Mouse (Mus musculus): ENCODE results near the gene Mrpl44. TPM values are rescaled to one million over a fixed set of nuclear protein-coding genes. Genes with fewer than 3 reads are reported as not detected.

Gene Mrpl44
- total and polyA plus RNA-seq, 3 experiments, result 34.1 to 74.1 (median 53.1) TPM

DNA sequence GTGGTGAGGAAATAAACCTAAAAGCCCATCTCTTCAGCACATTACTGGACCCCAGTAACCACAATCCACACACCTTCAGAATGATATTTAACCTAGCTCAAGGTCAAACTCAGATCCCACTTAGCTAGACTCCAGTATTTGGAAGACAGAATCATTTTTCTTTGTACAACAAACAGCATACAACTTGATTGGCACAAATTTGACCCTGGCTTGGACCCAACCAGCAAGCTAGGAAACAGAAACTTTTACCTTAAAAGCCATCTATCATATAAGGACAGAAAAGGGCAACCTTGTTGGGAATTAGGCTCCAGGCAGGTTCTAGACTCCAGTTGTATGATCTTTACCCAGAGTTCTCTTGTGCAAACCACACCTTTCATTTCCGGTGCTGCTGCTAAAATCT, 32.4 kb upstream of the Mrpl44 start:
- ATAC-seq (ENCODE audit: extremely low read depth, insufficient number of reproducible peaks, low FRiP score, poor library complexity, severe bottlenecking) (no peak), DNase-seq (ENCODE audit: low spot score) (no peak)
- Histone ChIP-seq H3K4me1 (ENCODE audit: insufficient read depth, low read depth, low read length) (no peaks in the 10 kb centered on the region), H3K36me3 (replicated peaks) (peaks cover 29% of the 10 kb centered on the region), H3K4me3 (ENCODE audit: low read depth, low read length) (no peak overlapping the region), H3K27me3 (ENCODE audit: insufficient read depth, low read length) (no peaks in the 10 kb centered on the region), H3K9me3 (replicated peaks) (no peaks in the 10 kb centered on the region)
- no peak for TF ChIP-seq POLR2AphosphoS5 (IDR thresholded peaks at IDR 0.05; ENCODE audit: insufficient replicate concordance, low read depth, low read length)
- TF ChIP-seq GATA2 (IDR thresholded peaks at IDR 0.05; ENCODE audit: borderline replicate concordance, low read depth, low read length), result no peak
- no peak for TF ChIP-seq TAL1 (conservative IDR thresholded peaks at IDR 0.05; ENCODE audit: low read depth, low read length)
- no peak for TF ChIP-seq CTCF (IDR thresholded peaks at IDR 0.05; ENCODE audit: low read depth, low read length)
- TF ChIP-seq GATA1 (IDR thresholded peaks at IDR 0.05; ENCODE audit: borderline replicate concordance, low read length), result no peak

DNA sequence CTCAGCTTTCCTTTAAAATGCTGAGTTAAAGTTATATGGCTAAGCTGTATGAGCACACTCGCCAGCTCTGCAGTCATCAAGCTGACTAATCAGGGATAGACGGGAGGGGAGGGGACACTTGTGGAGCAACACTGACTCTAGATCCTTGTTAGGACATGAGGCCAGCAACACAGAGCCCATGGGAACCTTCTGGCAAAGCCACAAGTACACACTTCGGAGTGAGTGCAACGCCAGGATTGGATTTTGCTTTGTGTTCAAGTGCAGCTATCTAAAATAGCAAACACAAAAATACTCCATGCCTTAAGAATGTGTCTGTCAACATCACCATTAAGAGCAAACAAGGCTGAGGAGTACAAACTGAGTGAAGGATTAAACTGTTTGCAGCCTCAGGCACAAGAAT, 29.8 kb upstream of the Mrpl44 start:
- peaks cover 19% of the 10 kb centered on the region for H3K36me3 ChIP-seq (replicated peaks)
- no peak for DNase-seq (ENCODE audit: low spot score)
- no peak overlapping the region for H3K4me3 ChIP-seq (ENCODE audit: low read depth, low read length)
- peaks cover 2% of the 10 kb centered on the region; the same call in 1 of the 2 replicates for H3K4me1 ChIP-seq (ENCODE audit: insufficient read depth, low read depth, low read length)
- TF ChIP-seq CTCF (IDR thresholded peaks at IDR 0.05; ENCODE audit: low read depth, low read length) (no peak), GATA1 (IDR thresholded peaks at IDR 0.05; ENCODE audit: borderline replicate concordance, low read length) (no peak), TAL1 (conservative IDR thresholded peaks at IDR 0.05; ENCODE audit: low read depth, low read length) (no peak), GATA2 (IDR thresholded peaks at IDR 0.05; ENCODE audit: borderline replicate concordance, low read depth, low read length) (no peak), POLR2AphosphoS5 (IDR thresholded peaks at IDR 0.05; ENCODE audit: insufficient replicate concordance, low read depth, low read length) (no peak)
- no peaks in the 10 kb centered on the region for H3K27me3 ChIP-seq (ENCODE audit: insufficient read depth, low read length)
- ATAC-seq (ENCODE audit: extremely low read depth, insufficient number of reproducible peaks, low FRiP score, poor library complexity, severe bottlenecking), result no peak
- no peaks in the 10 kb centered on the region for H3K9me3 ChIP-seq (replicated peaks)

- Histone ChIP-seq H3K4me3 (ENCODE audit: low read depth, low read length) (no peak overlapping the region), H3K9me3 (replicated peaks) (no peaks in the 10 kb centered on the region), H3K36me3 (replicated peaks) (peaks cover 21% of the 10 kb centered on the region), H3K27me3 (ENCODE audit: insufficient read depth, low read length) (no peaks in the 10 kb centered on the region), H3K4me1 (ENCODE audit: insufficient read depth, low read depth, low read length) (peaks cover 23% of the 10 kb centered on the region)
- DNase-seq (ENCODE audit: low spot score) (no peak), ATAC-seq (ENCODE audit: extremely low read depth, insufficient number of reproducible peaks, low FRiP score, poor library complexity, severe bottlenecking) (no peak)
- TF ChIP-seq GATA1 (IDR thresholded peaks at IDR 0.05; ENCODE audit: borderline replicate concordance, low read length), result no peak
- TF ChIP-seq CTCF (IDR thresholded peaks at IDR 0.05; ENCODE audit: low read depth, low read length), result no peak
Observed at GRCm38 (mm10) chr1:79751186-79751585, 24.6 kb upstream of the Mrpl44 start.

GRCm38 (mm10) chr1:79752015-79752695, 23.7 kb upstream of the Mrpl44 start:
- H3K4me3 ChIP-seq (ENCODE audit: low read depth, low read length), result no peak overlapping the region
- H3K4me1 ChIP-seq (ENCODE audit: insufficient read depth, low read depth, low read length), result peaks cover 23% of the 10 kb centered on the region
- DNase-seq (ENCODE audit: low spot score) (peak; percentile 25), ATAC-seq (ENCODE audit: extremely low read depth, insufficient number of reproducible peaks, low FRiP score, poor library complexity, severe bottlenecking) (peak; percentile 58)
- H3K9me3 ChIP-seq (replicated peaks), result no peaks in the 10 kb centered on the region
- H3K36me3 ChIP-seq (replicated peaks), result peaks cover 27% of the 10 kb centered on the region
- TF ChIP-seq GATA1 (IDR thresholded peaks at IDR 0.05; ENCODE audit: borderline replicate concordance, low read length) (no peak), GATA2 (IDR thresholded peaks at IDR 0.05; ENCODE audit: borderline replicate concordance, low read depth, low read length) (no peak), CTCF (IDR thresholded peaks at IDR 0.05; ENCODE audit: low read depth, low read length) (no peak), POLR2AphosphoS5 (IDR thresholded peaks at IDR 0.05; ENCODE audit: insufficient replicate concordance, low read depth, low read length) (no peak), TAL1 (conservative IDR thresholded peaks at IDR 0.05; ENCODE audit: low read depth, low read length) (no peak)
- H3K27me3 ChIP-seq (ENCODE audit: insufficient read depth, low read length), result no peaks in the 10 kb centered on the region

DNA sequence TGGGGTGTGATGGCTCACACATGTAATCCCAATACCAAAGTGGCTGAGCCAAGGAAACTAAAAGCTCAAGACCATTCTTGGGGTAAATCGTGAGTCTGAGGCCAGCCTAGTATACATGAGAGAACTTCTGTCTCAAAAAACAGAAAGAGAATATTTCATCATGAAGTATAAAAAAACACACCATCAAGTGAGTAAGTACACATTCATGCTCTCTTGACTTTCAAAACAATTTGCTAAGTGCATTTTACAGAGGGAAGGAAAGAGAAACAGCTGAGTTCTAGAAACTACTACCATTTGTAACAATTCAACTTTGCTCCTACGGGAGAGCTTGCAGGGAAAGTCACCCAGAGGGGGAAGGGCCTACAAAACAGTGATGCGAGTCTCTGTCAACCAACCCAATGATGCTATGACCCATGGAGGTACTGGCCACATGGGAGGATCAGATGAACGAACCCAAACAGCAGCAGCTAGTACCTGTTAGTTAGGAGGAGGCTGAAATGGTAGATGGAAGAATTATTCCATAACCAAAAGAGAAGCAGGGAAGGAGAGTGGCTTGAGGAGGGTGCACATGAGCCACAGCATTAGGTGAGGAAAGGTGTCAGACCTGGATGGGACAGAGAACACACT, 23.0 kb upstream of the Mrpl44 start:
- no peak for ATAC-seq (ENCODE audit: extremely low read depth, insufficient number of reproducible peaks, low FRiP score, poor library complexity, severe bottlenecking)
- H3K27me3 ChIP-seq (ENCODE audit: insufficient read depth, low read length), result no peaks in the 10 kb centered on the region
- H3K36me3 ChIP-seq (replicated peaks), result peaks cover 30% of the 10 kb centered on the region
- no peak overlapping the region for H3K4me3 ChIP-seq (ENCODE audit: low read depth, low read length)
- peaks cover 23% of the 10 kb centered on the region for H3K4me1 ChIP-seq (ENCODE audit: insufficient read depth, low read depth, low read length)
- TF ChIP-seq POLR2AphosphoS5 (IDR thresholded peaks at IDR 0.05; ENCODE audit: insufficient replicate concordance, low read depth, low read length), result no peak
- no peak for TF ChIP-seq GATA1 (IDR thresholded peaks at IDR 0.05; ENCODE audit: borderline replicate concordance, low read length)
- TF ChIP-seq TAL1 (conservative IDR thresholded peaks at IDR 0.05; ENCODE audit: low read depth, low read length), result no peak
- no peaks in the 10 kb centered on the region for H3K9me3 ChIP-seq (replicated peaks)
- no peak for DNase-seq (ENCODE audit: low spot score)

DNA sequence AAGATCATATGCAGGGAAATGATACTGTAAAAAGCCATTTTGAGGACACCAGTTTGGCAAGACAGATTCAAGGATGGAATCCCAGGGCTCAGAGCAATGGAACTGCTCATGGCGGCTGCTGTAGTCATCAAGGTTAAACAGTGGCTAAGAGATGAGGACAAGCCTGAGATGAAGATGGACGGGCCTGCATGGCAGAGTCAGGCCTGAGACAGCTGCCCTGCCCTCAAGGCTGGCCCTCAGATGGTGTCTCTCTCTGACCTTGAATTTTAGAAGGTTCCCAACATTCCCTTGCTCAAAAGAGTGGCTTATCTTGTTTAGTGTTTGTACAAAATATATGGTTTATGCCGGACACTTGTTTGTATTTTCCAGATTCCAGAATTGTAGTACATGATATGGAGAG, 22.4 kb upstream of the Mrpl44 start:
- Histone ChIP-seq H3K4me1 (ENCODE audit: insufficient read depth, low read depth, low read length) (peaks cover 23% of the 10 kb centered on the region), H3K9me3 (replicated peaks) (no peaks in the 10 kb centered on the region), H3K36me3 (replicated peaks) (peaks cover 31% of the 10 kb centered on the region), H3K4me3 (ENCODE audit: low read depth, low read length) (no peak overlapping the region), H3K27me3 (ENCODE audit: insufficient read depth, low read length) (no peaks in the 10 kb centered on the region)
- ATAC-seq (ENCODE audit: extremely low read depth, insufficient number of reproducible peaks, low FRiP score, poor library complexity, severe bottlenecking) (no peak), DNase-seq (ENCODE audit: low spot score) (no peak)
- no peak for TF ChIP-seq POLR2AphosphoS5 (IDR thresholded peaks at IDR 0.05; ENCODE audit: insufficient replicate concordance, low read depth, low read length)
- no peak for TF ChIP-seq GATA2 (IDR thresholded peaks at IDR 0.05; ENCODE audit: borderline replicate concordance, low read depth, low read length)
- TF ChIP-seq TAL1 (conservative IDR thresholded peaks at IDR 0.05; ENCODE audit: low read depth, low read length), result no peak
- TF ChIP-seq CTCF (IDR thresholded peaks at IDR 0.05; ENCODE audit: low read depth, low read length), result no peak
- TF ChIP-seq GATA1 (IDR thresholded peaks at IDR 0.05; ENCODE audit: borderline replicate concordance, low read length), result no peak

All from G1E (cell line).